Mouse (Mus musculus) myocyte (in vitro differentiated cells): ENCODE measurements at regions not wholly inside any gene's neighbourhood (a gene's known extent, or its start where the extent isn't known, plus 50 kb on each side); places are given as distances from the start of the nearest gene placed in this dataset.

Experiments used
- CEBPB ChIP-seq: IDR thresholded peaks from 2 replicates; pipeline ENCODE4 v1.6.1; 2011; ENCODE audit warnings: mild to moderate bottlenecking, moderate library complexity; ENCODE audit not compliant: poor library complexity, insufficient read depth, severe bottlenecking
- E2F4 ChIP-seq: IDR thresholded peaks from one replicate; pipeline ENCODE4 v1.6.1; 2011; ENCODE audit warnings: mild to moderate bottlenecking, control low read depth, moderate library complexity; ENCODE audit not compliant: insufficient read depth
- POLR2A ChIP-seq: IDR thresholded peaks from one replicate; pipeline ENCODE4 v1.6.1; 2011; ENCODE audit warnings: low read depth, mild to moderate bottlenecking, control low read depth, moderate library complexity; ENCODE audit not compliant: insufficient read length

DNA sequence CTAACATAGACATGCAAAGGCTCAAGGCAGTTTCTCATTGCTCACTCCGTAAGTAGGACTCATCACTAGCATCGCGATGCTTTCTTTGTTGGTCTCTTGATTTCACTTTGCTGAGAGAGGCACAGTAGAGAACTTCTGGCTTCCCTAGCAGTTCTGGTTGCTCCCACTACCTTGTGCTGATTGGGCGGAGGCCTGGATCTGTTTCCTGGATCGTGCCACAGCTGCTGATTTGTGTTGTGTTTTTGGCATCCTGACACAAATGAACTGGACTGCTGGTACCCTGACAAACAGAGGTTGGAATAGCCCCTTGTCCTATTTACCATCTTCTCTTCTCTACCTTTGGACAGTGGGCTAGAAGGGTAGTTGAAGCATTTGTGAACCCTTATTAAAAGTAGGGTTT lies 522.0 kb downstream of the Ptprc start:
- no peak for TF ChIP-seq POLR2A
- no peak for TF ChIP-seq E2F4
- no peak for TF ChIP-seq CEBPB
